Mouse (Mus musculus) gastrocnemius, postnatal 36 days (tissue): ENCODE measurements at regions not wholly inside any gene's neighbourhood (a gene's known extent, or its start where the extent isn't known, plus 50 kb on each side); places are given as distances from the start of the nearest gene placed in this dataset.

Experiments used
- DNase-seq, 2 experiments: peaks; one replicate each; pipeline ENCODE4 v3.0.0; 2022
- intact Hi-C: fragments of 180-260 bp; cut with DNase I; formaldehyde crosslinking; loops from one replicate; pipeline ENCODE4 v1.15.1; 2025
- microRNA-seq, 2 experiments: library from miRNA; unstranded; fragments of <30 nt; microRNA quantifications; one replicate each; pipeline ENCODE4 v1.2.0; 2021

- no peak for DNase-seq
- intact Hi-C loops = no loop called here
Measured at GRCm38 (mm10) chr4:137115062-137115461, 66.5 kb upstream of the Zbtb40 start.

GRCm38 (mm10) chr4:137110276-137110675, 61.7 kb upstream of the Zbtb40 start:
- intact Hi-C loops = no loop called here

GRCm38 (mm10) chr4:137104447-137105044, 55.9 kb upstream of the Zbtb40 start:
- intact Hi-C loops = no loop called here
- no peak for DNase-seq

More at GRCm38 (mm10) chr4:137110276-137110675, 61.7 kb upstream of the Zbtb40 start:
- no peak for DNase-seq

GRCm38 (mm10) chr4:137101169-137101568, 52.6 kb upstream of the Zbtb40 start:
- intact Hi-C loops = no loop called here
- no peak for DNase-seq

GRCm38 (mm10) chr4:137100756-137101155, 52.2 kb upstream of the Zbtb40 start:
- DNase-seq = no peak
- intact Hi-C loops = no loop called here

Small RNA genes lying in the stretch of these regions (microRNA-seq; reads per million reads assigned to microRNA genes)
- gene Gm23263 = 0 reads per million in 2 experiments
- 0 reads per million in 2 experiments for gene Gm25399
